Mouse (Mus musculus) embryonic fibroblast, embryonic 13.5 days (primary cell): Measurements from ENCODE around the gene Gm5269.

Experiments used
- CTCF ChIP-seq: IDR thresholded peaks from 2 replicates; pipeline ENCODE4 v1.5.1; 2011; ENCODE audit warnings: mild to moderate bottlenecking, control low read depth, low read length, moderate library complexity, borderline replicate concordance; ENCODE audit not compliant: insufficient read depth
- POLR2A ChIP-seq: IDR thresholded peaks from 2 replicates; pipeline ENCODE4 v1.6.1; 2011; ENCODE audit warnings: low read depth, mild to moderate bottlenecking, control low read depth, low read length, moderate library complexity

GRCm38 (mm10) chr1:45904161-45904560 lies 14.1 kb upstream of the Gm5269 start:
- TF ChIP-seq CTCF (no peak), POLR2A (no peak)
